ENCODE assay signal across 9 mouse cellular contexts in genomic region chr7:89433193-89433892, GRCm38 (mm10). TPM values are rescaled to one million over a fixed set of nuclear protein-coding genes. Genes with fewer than 3 reads are reported as not detected.
DNase-seq lines count a peak whose midpoint lies in the region; ATAC-seq and TF ChIP-seq lines count a peak whose summit lies in the region.
"Had no signal": no experiment of that assay in that cellular context is flagged by ENCODE, and none has a peak within 500 bp of the region (broad histone marks: within the 10 kb centered on the region; RNA-seq: fewer than 3 reads in every experiment).

No protein-coding gene starts in this region.

- H3K4me2 ChIP-seq in hindbrain, postnatal 0 days (ENCODE audit: low read depth, low read length): no peak overlapping the region
- no peak overlapping the region for H3K4me2 ChIP-seq in hindbrain, embryonic 13.5 days
- H3K4me2 ChIP-seq in kidney, postnatal 0 days (ENCODE audit: low read length): no peak overlapping the region

- 0 out of 2 replicates have a peak, but pooled peaks have one; percentile 32 for ATAC-seq in hindbrain, postnatal 0 days
- no peak for ATAC-seq in hindbrain, embryonic 13.5 days (ENCODE audit: low FRiP score)
- no peak for ATAC-seq in kidney, postnatal 0 days (replicated peaks; ENCODE audit: low FRiP score, low read depth)
- ATAC-seq in inflammation-experienced regulatory T-cells, adult 6 months: no peak

- H3K9ac ChIP-seq in hindbrain, postnatal 0 days (replicated peaks; ENCODE audit: low read length): no peak overlapping the region
- H3K9ac ChIP-seq in hindbrain, embryonic 13.5 days: no peak overlapping the region
- H3K9ac ChIP-seq in kidney, postnatal 0 days (ENCODE audit: low read depth, low read length): no peak overlapping the region

- no peaks in the 10 kb centered on the region for H3K4me1 ChIP-seq in hindbrain, postnatal 0 days (ENCODE audit: insufficient read depth, low read length)
- no peaks in the 10 kb centered on the region for H3K4me1 ChIP-seq in hindbrain, embryonic 13.5 days (replicated peaks)
- peaks cover 9% of the 10 kb centered on the region; the same call in 1 of the 2 replicates for H3K4me1 ChIP-seq in kidney, postnatal 0 days (replicated peaks; ENCODE audit: insufficient read depth, low read length)

- H3K9me3 ChIP-seq in hindbrain, postnatal 0 days (ENCODE audit: low read length): no peaks in the 10 kb centered on the region
- no peaks in the 10 kb centered on the region for H3K9me3 ChIP-seq in hindbrain, embryonic 13.5 days
- H3K9me3 ChIP-seq in kidney, postnatal 0 days (replicated peaks; ENCODE audit: low read length): no peaks in the 10 kb centered on the region

- DNase-seq in hindbrain, postnatal 0 days (ENCODE audit: low spot score): peak; percentile 11
- DNase-seq in NIH3T3 (ENCODE audit: low read depth): peak; percentile 67
- peak; percentile 82 for DNase-seq in brain, embryonic 14.5 days (ENCODE audit: low read depth)
- no peak for DNase-seq in kidney, postnatal 0 days (ENCODE audit: low spot score)
- DNase-seq in urinary bladder, adult 2 months (ENCODE audit: low spot score): no peak
- no peak for DNase-seq in thymus, postnatal 36 days
- DNase-seq: lung, adult 2 months had no signal

- H3K27me3 ChIP-seq in hindbrain, postnatal 0 days (ENCODE audit: insufficient read depth, low read length): no peaks in the 10 kb centered on the region
- no peaks in the 10 kb centered on the region for H3K27me3 ChIP-seq in hindbrain, embryonic 13.5 days
- no peaks in the 10 kb centered on the region for H3K27me3 ChIP-seq in kidney, postnatal 0 days (ENCODE audit: insufficient read depth, low read length)

- no peak for TF ChIP-seq CTCF in hindbrain, postnatal 0 days (IDR thresholded peaks at IDR 0.05; ENCODE audit: low read depth)
- TF ChIP-seq CTCF in brain, embryonic 14.5 days (IDR thresholded peaks at IDR 0.05; ENCODE audit: borderline replicate concordance, extremely low read depth, insufficient read depth, insufficient read length): no peak
- no peak for TF ChIP-seq CTCF in kidney, postnatal 0 days (IDR thresholded peaks at IDR 0.05; ENCODE audit: low read depth)

- H3K27ac ChIP-seq in hindbrain, postnatal 0 days: no peak overlapping the region
- no peak overlapping the region for H3K27ac ChIP-seq in hindbrain, embryonic 13.5 days
- peak overlapping the region; percentile 87 for H3K27ac ChIP-seq in kidney, postnatal 0 days

- no peak for TF ChIP-seq POLR2A in brain, embryonic 14.5 days (IDR thresholded peaks at IDR 0.05; ENCODE audit: borderline replicate concordance, extremely low read depth, insufficient read depth, insufficient read length, poor library complexity, severe bottlenecking)

- H3K4me3 ChIP-seq in hindbrain, postnatal 0 days (ENCODE audit: low read length): no peak overlapping the region
- H3K4me3 ChIP-seq in hindbrain, embryonic 13.5 days: no peak overlapping the region
- H3K4me3 ChIP-seq in kidney, postnatal 0 days (replicated peaks; ENCODE audit: low read depth, low read length): no peak overlapping the region

- H3K36me3 ChIP-seq in hindbrain, postnatal 0 days (ENCODE audit: insufficient read depth, low read length): no peaks in the 10 kb centered on the region
- no peaks in the 10 kb centered on the region for H3K36me3 ChIP-seq in hindbrain, embryonic 13.5 days
- H3K36me3 ChIP-seq in kidney, postnatal 0 days (ENCODE audit: insufficient read depth, low read length): no peaks in the 10 kb centered on the region

- 44% methylated on average over 9 of the region's 9 CpGs for WGBS in hindbrain, postnatal 0 days
- WGBS in hindbrain, embryonic 13.5 days: 76% methylated on average over 9 of the region's 9 CpGs
- WGBS in kidney, postnatal 0 days: 31% methylated on average over 9 of the region's 9 CpGs

RNA-seq across cellular contexts. Expression of gene Fzd4, which starts 29.2 kb away (rescaled TPM):
- 4.4 and 4.7 TPM in 2 replicates for total RNA-seq in hindbrain, postnatal 0 days (2014; rRNA removed)
- polyA plus RNA-seq in hindbrain, postnatal 0 days (2015; fragmentation: Nextera tagmentation; extraction: Ambion mirVana): 2.1 TPM in 2 replicates
- polyA plus RNA-seq in hindbrain, embryonic 13.5 days (2015; fragmentation: Nextera tagmentation; extraction: Ambion mirVana): 2.1 and 2.4 TPM in 2 replicates
- 2.4 and 3.1 TPM in 2 replicates for polyA plus RNA-seq in brain, embryonic 14.5 days (2012; rRNA removed)
- polyA plus RNA-seq in kidney, postnatal 0 days (2015; fragmentation: Nextera tagmentation; extraction: Ambion mirVana): 29.6 and 30.9 TPM in 2 replicates
- polyA plus RNA-seq in inflammation-experienced regulatory T-cells, adult 6 months (2017; shearing (Covaris generic)): not detected
- polyA plus RNA-seq in urinary bladder, adult 2 months (2012; rRNA removed): 20.3 and 20.6 TPM in 2 replicates

RNA-seq across cellular contexts. Expression of gene Tmem135, which starts 29.3 kb away (rescaled TPM):
- total RNA-seq in hindbrain, postnatal 0 days (2014; rRNA removed): 24.3 and 31.4 TPM in 2 replicates
- polyA plus RNA-seq in hindbrain, postnatal 0 days (2015; fragmentation: Nextera tagmentation; extraction: Ambion mirVana): 31.8 and 33.5 TPM in 2 replicates
- 20.3 and 24.5 TPM in 2 replicates for polyA plus RNA-seq in hindbrain, embryonic 13.5 days (2015; fragmentation: Nextera tagmentation; extraction: Ambion mirVana)
- 12.8 and 17.4 TPM in 2 replicates for polyA plus RNA-seq in brain, embryonic 14.5 days (2012; rRNA removed)
- polyA plus RNA-seq in kidney, postnatal 0 days (2015; fragmentation: Nextera tagmentation; extraction: Ambion mirVana): 41.6 and 45.5 TPM in 2 replicates
- polyA plus RNA-seq in inflammation-experienced regulatory T-cells, adult 6 months (2017; shearing (Covaris generic)): 10 to 100 TPM; 23.2 to 30.3 (median 26.3) TPM
- 15.1 and 15.7 TPM in 2 replicates for polyA plus RNA-seq in urinary bladder, adult 2 months (2012; rRNA removed)

Comparison
In these comparisons a context has a peak if more than half of its experiments do, and no peak if none do; other contexts are left out.
1. DNase-seq: peak in hindbrain, postnatal 0 days (single experiment), NIH3T3 (single experiment) and brain, embryonic 14.5 days (single experiment); none in kidney, postnatal 0 days (single experiment), urinary bladder, adult 2 months (single experiment) and thymus, postnatal 36 days (0 of 2).